Mouse (Mus musculus) A20 (cell line): ENCODE data around the gene Cnksr1.

ENCODE experiments used
- DNase-seq: peaks from one replicate; pipeline ENCODE4 v3.0.0-alpha.2; 2011; ENCODE audit warnings: low read depth, low spot score

The Cnksr1 gene

GRCm38 (mm10) chr4:134252911-134253721, 14.9 kb upstream of the Cnksr1 start:
- DNase-seq = no peak

DNA sequence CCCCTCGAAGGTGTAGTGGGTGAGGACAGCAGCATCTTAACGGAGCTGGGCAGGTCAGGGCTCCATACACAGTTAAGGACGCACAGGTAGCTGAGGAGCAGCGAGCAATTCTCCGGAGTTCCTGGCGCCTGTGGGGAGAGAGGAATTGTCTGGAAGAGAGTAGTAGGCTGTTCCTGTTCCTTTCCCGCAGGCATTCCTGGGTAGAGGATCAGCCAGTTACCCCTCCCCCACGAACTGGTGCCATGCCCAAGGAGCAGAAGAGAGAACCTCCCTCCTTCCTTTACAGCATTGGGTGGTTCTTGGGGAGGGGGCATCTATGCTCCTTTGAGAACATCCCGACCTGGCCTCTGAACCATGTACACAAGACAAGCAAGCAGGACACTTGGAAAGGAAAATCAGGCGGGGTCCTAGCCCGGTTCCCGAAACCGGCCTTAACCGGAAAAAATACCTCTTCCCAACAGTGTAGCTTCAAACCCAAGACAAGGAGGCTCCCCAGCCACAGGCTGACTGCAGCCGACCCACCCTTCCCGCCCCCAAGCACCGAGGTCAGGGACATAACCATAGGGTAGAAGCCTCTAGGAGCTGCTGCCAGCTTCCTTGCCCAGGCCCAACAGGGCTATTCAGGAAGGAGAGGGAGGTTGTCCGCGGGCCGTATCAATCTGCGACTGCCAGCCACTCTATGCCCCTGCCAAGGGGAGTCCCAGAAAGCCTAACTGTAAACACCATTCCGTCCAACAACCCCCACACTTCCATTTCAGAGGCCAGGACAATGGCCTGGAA, 14.1 kb upstream of the Cnksr1 start:
- no peak for DNase-seq

DNA sequence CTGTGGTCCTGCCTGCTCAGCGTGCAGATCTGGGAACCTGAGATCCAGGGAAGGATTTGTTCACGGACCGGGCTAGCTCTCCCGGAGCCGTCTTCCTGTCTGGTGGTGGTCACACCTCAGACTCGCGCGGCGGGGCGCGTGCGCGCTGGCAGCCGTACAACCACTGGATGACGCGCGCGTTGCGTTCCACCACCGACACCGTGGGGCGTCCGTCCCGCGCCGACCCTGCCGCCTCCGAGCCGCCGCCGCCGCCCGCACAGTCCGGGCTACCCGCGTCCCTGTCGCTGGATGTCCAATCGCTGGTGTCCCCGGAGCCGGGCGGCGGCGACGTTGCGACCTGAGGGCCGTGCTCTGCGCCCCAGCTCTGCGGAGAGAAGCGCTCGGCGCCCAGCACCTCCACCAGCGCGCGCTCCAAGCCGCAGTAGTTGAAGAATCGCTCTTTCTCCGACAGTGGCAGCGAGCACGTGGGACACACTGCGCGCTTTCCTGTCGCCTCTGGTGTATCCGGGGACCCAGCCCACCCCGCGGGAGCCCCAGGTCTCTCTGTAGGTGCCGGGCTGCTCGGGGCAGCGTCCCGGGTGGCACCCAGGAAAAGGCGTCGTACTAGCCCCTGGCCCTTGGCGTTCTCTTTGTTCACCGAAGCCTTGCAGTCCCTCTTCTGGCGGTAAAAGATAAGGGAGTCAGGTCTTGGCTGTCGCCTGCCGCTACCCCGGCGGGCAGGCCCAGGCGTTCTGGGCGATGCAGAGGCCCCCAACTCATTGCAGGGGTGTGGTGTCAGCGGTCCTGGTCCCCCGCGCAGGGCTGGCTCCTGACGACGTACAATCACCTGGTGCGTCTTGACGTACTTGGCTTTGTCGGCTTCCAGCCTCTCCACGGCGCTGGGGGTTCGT, 13.3 kb upstream of the Cnksr1 start:
- no peak for DNase-seq

- DNase-seq = no peak
Measured at GRCm38 (mm10) chr4:134250930-134251240, 12.7 kb upstream of the Cnksr1 start.

DNA sequence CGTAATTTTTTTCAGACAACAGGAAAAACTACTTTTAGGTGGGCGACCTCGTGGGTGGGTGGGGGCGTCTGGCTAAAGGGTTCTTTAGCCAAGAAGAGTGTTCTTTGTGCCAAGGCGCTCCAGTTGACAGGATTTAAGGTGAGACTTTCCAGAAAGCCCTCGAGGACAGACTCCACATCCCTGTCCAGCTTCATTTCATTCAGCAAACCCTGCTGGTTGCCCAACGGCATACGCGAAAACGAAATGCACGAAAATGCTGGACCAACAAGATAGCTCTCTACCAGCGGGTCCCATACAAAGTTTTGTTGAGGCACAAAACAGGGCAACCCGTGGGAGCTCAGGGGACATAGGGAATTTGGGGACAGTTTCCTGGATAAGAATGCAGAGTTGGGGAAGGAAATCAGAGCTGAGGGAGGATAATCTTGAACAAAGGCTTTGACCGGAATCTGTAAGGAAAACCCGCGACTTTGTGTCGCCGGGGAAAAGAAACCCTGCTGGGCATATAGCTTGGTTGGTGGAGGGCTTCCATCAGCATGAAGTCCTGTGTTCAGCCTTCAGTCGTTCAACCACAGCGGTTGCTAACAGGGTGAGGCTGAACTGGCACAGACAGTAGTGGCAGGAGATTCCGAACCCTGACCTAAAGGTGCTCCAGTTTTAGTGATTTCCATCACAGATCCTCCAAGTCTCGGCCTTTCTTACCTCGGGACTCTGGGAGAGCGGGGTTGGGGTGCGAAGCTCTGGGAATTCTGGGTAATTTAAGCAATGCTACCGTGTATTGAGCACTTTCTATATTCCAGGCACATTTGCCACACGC, 12.1 kb upstream of the Cnksr1 start:
- no peak for DNase-seq

DNA sequence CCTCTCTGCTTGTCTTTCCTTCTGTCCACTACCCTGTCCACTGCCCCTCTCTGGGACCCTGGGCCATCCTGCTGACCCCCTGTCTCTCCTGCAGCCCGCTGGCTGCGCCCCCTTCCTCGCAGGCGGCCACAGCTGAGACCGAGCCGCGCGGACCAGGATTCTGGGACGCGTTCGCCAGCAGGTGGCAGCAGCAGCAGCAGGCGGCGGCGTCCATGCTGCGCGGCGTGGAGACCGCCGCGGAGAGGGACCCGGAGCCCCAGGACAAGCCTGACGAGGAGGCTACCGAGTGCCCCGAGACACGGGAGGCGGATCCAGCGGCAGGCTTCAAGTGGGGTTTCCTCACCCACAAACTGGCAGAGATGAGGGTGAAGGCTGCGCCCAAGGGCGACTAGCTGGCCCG, 11.5 kb upstream of the Cnksr1 start:
- DNase-seq = peak; percentile 64

DNA sequence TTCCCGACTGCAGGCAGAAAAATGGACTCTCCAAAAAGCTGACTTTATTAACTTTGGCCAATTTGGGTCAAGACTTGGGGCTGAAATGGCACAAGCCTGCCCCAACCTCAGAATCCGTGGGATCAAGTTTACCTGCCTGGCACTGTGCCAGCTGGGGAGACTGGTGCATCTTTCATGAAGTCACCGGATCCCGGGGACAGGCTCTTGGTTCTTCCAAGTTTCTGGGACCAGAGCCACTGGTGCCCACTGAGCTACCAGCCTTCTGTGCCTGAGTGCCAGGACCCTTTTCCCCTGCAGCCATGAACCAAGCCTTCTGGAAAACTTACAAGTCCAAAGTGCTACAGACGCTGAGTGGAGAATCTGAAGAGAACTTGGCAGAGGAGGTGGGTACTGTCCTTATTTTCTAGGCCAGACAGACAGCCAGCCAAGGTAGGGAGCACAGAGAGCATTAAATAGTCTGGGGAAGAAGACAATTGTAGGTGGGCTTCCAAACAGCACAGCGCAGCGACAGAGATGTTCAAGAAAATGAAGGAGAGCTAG, 8.6 kb upstream of the Cnksr1 start, which contains the start of gene Gm30191:
Gm30191 (plus strand) TSS at position 217 of the 540 bp plus-strand sequence.
- DNase-seq = no peak

DNA sequence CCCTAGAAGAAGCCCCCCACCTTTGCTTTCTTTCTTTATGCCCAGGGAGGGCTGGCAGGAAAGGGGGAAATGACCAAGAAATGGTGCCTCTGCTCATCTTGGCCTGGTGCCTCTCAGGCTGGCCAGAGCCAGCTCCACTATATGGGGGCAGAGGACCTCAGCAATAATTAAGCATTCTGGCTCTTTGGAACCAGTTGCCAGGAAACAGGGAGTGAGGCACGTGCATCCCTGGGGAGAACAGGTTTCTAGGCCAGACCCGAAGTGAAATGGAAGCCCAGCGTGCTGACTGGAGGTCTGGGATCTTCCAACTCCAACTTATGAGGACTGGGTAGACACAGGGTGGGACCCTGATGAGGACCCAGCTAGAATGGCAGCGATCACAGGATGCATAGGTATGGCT, 8.1 kb upstream of the Cnksr1 start:
- DNase-seq = no peak

GRCm38 (mm10) chr4:134245148-134245843, 7.1 kb upstream of the Cnksr1 start, which contains the start of gene Zfp593:
Gene Zfp593, minus strand, starts transcription at chr4:134245592.
- DNase-seq = peak; percentile 93

- no peak for DNase-seq
Measured at GRCm38 (mm10) chr4:134243516-134244250, 5.5 kb upstream of the Cnksr1 start, which contains the start of gene E130218I03Rik. Gene E130218I03Rik, plus strand, starts transcription at chr4:134243662.

GRCm38 (mm10) chr4:134238686-134239085, 487 bp upstream of the Cnksr1 start:
- no peak for DNase-seq

DNA sequence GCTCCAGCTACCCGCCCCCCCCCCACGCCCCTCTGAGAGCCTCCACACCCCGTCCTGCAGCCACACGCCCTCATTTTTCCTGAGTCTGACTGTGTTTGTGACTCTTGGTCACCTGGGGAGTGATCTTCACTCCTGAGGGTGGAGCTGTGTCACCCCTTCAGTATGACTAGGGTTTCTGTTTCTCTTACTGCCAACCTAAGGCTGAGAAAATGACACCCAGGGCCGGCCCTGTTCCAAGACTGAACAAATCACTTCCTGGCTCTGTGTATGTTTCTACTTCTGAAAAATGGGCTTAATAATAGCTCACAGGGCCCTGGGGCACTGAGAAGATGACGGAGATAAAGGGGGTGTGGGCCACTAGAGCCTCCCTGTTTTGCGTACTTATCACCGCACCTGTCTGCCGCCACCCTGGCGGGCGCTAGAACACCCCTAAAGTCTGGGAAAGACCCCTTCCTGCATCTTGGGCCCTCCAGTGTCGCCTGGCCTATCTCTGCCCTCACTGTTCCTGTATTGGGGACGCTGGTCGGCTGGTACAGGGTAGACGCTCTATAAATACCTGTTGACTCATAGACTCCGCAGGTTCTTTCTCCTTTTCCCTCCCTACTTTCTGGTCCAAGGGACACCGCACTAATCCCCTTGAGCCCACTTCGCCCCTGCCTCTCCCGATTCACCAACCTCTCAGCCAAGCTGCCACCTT, 469 bp downstream of the Cnksr1 start:
- no peak for DNase-seq

DNA sequence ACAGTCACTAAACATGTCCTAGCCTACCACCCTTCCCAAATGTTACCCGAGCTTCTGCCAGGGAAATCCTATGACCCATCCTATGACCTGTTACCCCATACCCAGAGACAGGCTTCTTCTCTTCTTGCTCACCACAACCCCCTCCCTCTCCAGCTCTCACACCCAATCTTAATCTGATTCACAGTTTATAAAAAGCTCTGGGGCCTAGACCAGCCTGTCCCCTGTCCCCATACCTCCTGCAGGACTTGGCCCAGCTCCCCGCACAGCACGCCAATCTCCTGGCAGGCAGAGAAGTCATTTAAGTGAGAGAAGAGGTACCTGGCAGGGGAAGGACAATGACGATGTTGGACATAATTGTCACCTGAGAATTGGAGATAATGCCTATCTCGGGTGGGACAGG, 3.3 kb downstream of the Cnksr1 start:
- DNase-seq = no peak

GRCm38 (mm10) chr4:134230431-134230830, 7.8 kb downstream of the Cnksr1 start:
- no peak for DNase-seq

DNA sequence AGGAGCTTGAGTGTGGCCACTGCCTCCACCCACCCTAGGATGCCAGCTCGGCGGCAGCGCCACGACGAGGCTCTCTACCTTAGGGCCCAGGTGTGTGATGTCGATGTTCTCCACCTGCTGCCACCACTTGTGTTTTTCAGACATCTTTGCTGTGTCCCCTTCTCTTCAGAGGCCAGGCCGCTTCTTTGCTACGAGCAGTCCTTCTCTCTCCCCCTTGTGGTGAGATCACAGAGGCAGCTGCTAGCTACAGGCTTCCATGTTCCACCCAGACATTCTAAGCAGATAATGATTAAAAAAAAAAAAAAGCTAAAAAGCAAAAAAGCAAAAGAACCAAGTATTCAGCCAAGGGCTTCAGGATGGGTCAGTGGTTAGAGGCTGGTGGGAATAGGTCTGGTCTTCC, 11.0 kb downstream of the Cnksr1 start, which contains the start of gene Catsper4:
Catsper4 (minus strand) TSS at position 190 of the 400 bp plus-strand sequence.
- DNase-seq = no peak

DNA sequence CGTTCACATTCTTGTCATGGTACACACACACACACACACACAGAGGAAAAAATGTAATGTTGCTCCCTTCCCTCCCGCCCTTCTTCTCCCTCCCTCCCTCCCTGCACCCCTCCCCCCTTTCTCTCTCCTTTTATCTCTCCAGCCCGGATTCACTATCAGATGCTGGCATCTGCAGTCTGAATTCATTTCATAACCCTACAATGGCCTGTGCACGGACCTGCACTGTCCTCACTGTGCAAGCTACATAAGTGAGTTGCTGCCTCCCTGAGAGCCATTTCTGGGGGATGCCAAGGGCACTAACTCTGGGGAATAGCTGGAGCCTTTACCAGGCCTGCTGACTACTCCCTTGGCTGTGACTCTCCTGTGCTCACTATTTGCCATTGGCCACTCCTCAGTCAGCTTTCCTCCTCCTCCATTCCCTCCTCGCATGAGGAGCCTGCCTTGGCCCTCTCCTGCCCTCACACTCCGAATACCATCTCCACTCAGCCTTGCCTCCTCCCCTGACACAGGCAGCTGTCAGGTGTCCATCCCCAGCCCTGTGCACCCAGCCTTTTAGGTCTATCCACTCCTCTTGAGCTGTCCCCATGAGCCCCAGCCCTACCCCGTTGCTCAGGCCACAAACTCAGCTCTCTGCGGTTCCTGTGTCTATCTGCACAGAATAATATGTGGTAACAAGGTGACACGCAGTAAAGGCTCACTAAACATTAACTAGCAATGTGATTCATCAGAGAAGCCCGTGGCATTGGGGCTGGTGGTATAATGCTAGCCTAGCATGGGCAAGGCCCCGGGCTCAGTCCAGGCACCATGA, 15.2 kb downstream of the Cnksr1 start:
- DNase-seq = no peak

DNA sequence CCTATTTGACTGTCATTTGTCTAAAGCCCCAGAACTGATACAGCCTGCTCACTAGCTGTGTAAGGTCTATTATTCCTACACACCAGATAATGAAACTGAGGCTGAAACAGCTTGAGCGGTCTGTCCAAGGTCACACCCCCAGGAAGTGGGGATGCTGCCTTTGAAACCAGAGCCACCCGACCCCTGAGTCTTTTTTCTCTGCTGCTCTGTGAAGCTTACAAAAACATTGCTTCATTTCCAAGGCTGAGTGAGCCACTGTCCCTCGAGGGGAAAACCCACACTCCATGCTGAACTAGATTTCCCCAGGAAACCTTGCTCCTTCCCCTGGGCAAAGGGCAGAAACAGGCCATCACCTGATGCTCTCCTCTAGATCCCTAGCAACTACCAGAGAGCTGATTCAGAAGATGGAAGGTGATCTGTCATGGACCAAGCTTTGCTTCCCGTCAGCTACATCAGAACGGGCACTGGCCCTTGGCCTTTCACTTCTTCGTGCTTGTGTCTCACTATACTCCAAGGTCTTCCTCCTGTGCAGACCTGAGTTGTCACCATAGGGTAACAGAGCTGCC, 31.6 kb downstream of the Cnksr1 start:
- DNase-seq = no peak
